18 mouse cellular contexts compared by ENCODE assay signal in genomic region chr11:45509278-45509677, GRCm38 (mm10).
A peak's percentile ranks its signal among the peaks of the same experiment; 100 is the strongest.
DNase-seq lines count a peak whose midpoint lies in the region; ATAC-seq and TF ChIP-seq lines count a peak whose summit lies in the region.
"Had no signal": no experiment of that assay in that cellular context is flagged by ENCODE, and none has a peak within 500 bp of the region (broad histone marks: within the 10 kb centered on the region; RNA-seq: fewer than 3 reads in every experiment).

No protein-coding gene starts in this region.

- H3K27me3 ChIP-seq in embryonic facial prominence, embryonic 11.5 days (ENCODE audit: control insufficient read depth, insufficient read depth, low read length) = no peaks in the 10 kb centered on the region
- H3K27me3 ChIP-seq in embryonic facial prominence, embryonic 10.5 days (replicated peaks; ENCODE audit: low read depth, poor library complexity, severe bottlenecking) = no peaks in the 10 kb centered on the region
- no peaks in the 10 kb centered on the region for H3K27me3 ChIP-seq in kidney, embryonic 15.5 days
- H3K27me3 ChIP-seq in kidney, postnatal 0 days (ENCODE audit: insufficient read depth, low read length) = no peaks in the 10 kb centered on the region
- H3K27me3 ChIP-seq: CH12.LX; embryonic facial prominence, embryonic 12.5 days; forebrain, embryonic 13.5 days; forebrain, embryonic 15.5 days; Patski had no signal

- no peak overlapping the region for H3K27ac ChIP-seq in embryonic facial prominence, embryonic 11.5 days (replicated peaks; ENCODE audit: low read depth, low read length)
- no peak overlapping the region for H3K27ac ChIP-seq in embryonic facial prominence, embryonic 10.5 days (replicated peaks)
- H3K27ac ChIP-seq in kidney, embryonic 15.5 days = no peak overlapping the region
- no peak overlapping the region for H3K27ac ChIP-seq in kidney, postnatal 0 days
- H3K27ac ChIP-seq: embryonic facial prominence, embryonic 12.5 days; forebrain, embryonic 13.5 days; forebrain, embryonic 15.5 days had no signal

- no peak overlapping the region for H3K4me2 ChIP-seq in embryonic facial prominence, embryonic 11.5 days (ENCODE audit: low read depth, low read length)
- H3K4me2 ChIP-seq in kidney, embryonic 15.5 days = no peak overlapping the region
- no peak overlapping the region for H3K4me2 ChIP-seq in kidney, postnatal 0 days (ENCODE audit: low read length)
- H3K4me2 ChIP-seq: embryonic facial prominence, embryonic 12.5 days; forebrain, embryonic 13.5 days; forebrain, embryonic 15.5 days had no signal

- H3K4me1 ChIP-seq in embryonic facial prominence, embryonic 11.5 days (ENCODE audit: control insufficient read depth, insufficient read depth, low read length) = no peaks in the 10 kb centered on the region
- peaks cover 15% of the 10 kb centered on the region for H3K4me1 ChIP-seq in embryonic facial prominence, embryonic 10.5 days
- peaks cover 3% of the 10 kb centered on the region; the same call in 1 of the 2 replicates for H3K4me1 ChIP-seq in kidney, embryonic 15.5 days
- H3K4me1 ChIP-seq in kidney, postnatal 0 days (replicated peaks; ENCODE audit: insufficient read depth, low read length) = no peaks in the 10 kb centered on the region
- H3K4me1 ChIP-seq: forebrain, embryonic 13.5 days; forebrain, embryonic 15.5 days had no signal

- ATAC-seq in embryonic facial prominence, embryonic 11.5 days (replicated peaks; ENCODE audit: insufficient number of reproducible peaks, low FRiP score, low TSS enrichment, low read depth) = no peak
- ATAC-seq in kidney, embryonic 15.5 days (replicated peaks; ENCODE audit: low FRiP score) = peak; percentile 76; the same call in 1 of the 2 replicates
- ATAC-seq in kidney, postnatal 0 days (replicated peaks; ENCODE audit: low FRiP score, low read depth) = no peak
- ATAC-seq: activated CD4-positive, CD25-positive, alpha-beta regulatory T cell, adult 4 months; CD4-positive, CD25-positive, alpha-beta regulatory T cell, adult 4 months; Patski had no signal

- TF ChIP-seq CTCF in kidney, postnatal 0 days (IDR thresholded peaks at IDR 0.05; ENCODE audit: low read depth) = no peak

- no peaks in the 10 kb centered on the region for H3K36me3 ChIP-seq in embryonic facial prominence, embryonic 11.5 days (replicated peaks; ENCODE audit: control insufficient read depth, insufficient read depth, low read depth, low read length)
- no peaks in the 10 kb centered on the region for H3K36me3 ChIP-seq in embryonic facial prominence, embryonic 10.5 days (replicated peaks)
- H3K36me3 ChIP-seq in kidney, embryonic 15.5 days = no peaks in the 10 kb centered on the region
- no peaks in the 10 kb centered on the region for H3K36me3 ChIP-seq in kidney, postnatal 0 days (ENCODE audit: insufficient read depth, low read length)
- H3K36me3 ChIP-seq: embryonic facial prominence, embryonic 12.5 days; forebrain, embryonic 15.5 days; G1E had no signal

- no peak overlapping the region for H3K9ac ChIP-seq in embryonic facial prominence, embryonic 11.5 days (replicated peaks; ENCODE audit: low read length)
- no peak overlapping the region for H3K9ac ChIP-seq in kidney, embryonic 15.5 days
- no peak overlapping the region for H3K9ac ChIP-seq in kidney, postnatal 0 days (ENCODE audit: low read depth, low read length)
- H3K9ac ChIP-seq: embryonic facial prominence, embryonic 12.5 days; forebrain, embryonic 13.5 days; forebrain, embryonic 15.5 days; forebrain, postnatal 0 days had no signal

- no peaks in the 10 kb centered on the region for H3K9me3 ChIP-seq in embryonic facial prominence, embryonic 11.5 days (replicated peaks; ENCODE audit: control insufficient read depth, low read length)
- H3K9me3 ChIP-seq in embryonic facial prominence, embryonic 10.5 days = no peaks in the 10 kb centered on the region
- no peaks in the 10 kb centered on the region; the same call in none of the 2 replicates for H3K9me3 ChIP-seq in kidney, embryonic 15.5 days (replicated peaks)
- H3K9me3 ChIP-seq in kidney, postnatal 0 days (replicated peaks; ENCODE audit: low read length) = no peaks in the 10 kb centered on the region
- H3K9me3 ChIP-seq: embryonic facial prominence, embryonic 12.5 days; forebrain, embryonic 13.5 days; forebrain, embryonic 15.5 days; G1E had no signal

- H3K4me3 ChIP-seq in embryonic facial prominence, embryonic 11.5 days (ENCODE audit: low read depth, low read length) = no peak overlapping the region
- no peak overlapping the region for H3K4me3 ChIP-seq in embryonic facial prominence, embryonic 10.5 days
- no peak overlapping the region for H3K4me3 ChIP-seq in kidney, embryonic 15.5 days (replicated peaks)
- no peak overlapping the region for H3K4me3 ChIP-seq in kidney, postnatal 0 days (replicated peaks; ENCODE audit: low read depth, low read length)
- H3K4me3 ChIP-seq: embryonic facial prominence, embryonic 12.5 days; forebrain, embryonic 13.5 days; forebrain, embryonic 15.5 days had no signal

- WGBS in embryonic facial prominence, embryonic 11.5 days = 18% methylated on average over 2 of the region's 2 CpGs
- 33% methylated on average over 2 of the region's 2 CpGs for WGBS in embryonic facial prominence, embryonic 10.5 days
- WGBS in kidney, embryonic 15.5 days = 19% methylated on average over 2 of the region's 2 CpGs
- 26% methylated on average over 2 of the region's 2 CpGs for whole genome bisulfite sequencing in kidney, postnatal 0 days

- DNase-seq in embryonic facial prominence, embryonic 11.5 days (ENCODE audit: low spot score) = peak; percentile 38
- DNase-seq in embryonic facial prominence, embryonic 10.5 days (ENCODE audit: low spot score) = no peak
- no peak for DNase-seq in kidney, adult 11 months
- peak; percentile 68 for DNase-seq in kidney, postnatal 0 days (ENCODE audit: low spot score)
- DNase-seq in kidney, postnatal 36 days = no peak
- DNase-seq: B cell, adult 2 months; cerebellum, adult 11-12 months; cerebellum, adult 9-10 months had no signal

Comparison
In these comparisons a context has a peak if more than half of its experiments do, and no peak if none do; other contexts are left out.
1. DNase-seq: peak in embryonic facial prominence, embryonic 11.5 days (single experiment) and kidney, postnatal 0 days (single experiment); none in embryonic facial prominence, embryonic 10.5 days (single experiment), kidney, adult 11 months (single experiment) and kidney, postnatal 36 days (0 of 2).